Mouse (Mus musculus) hindbrain, postnatal 0 days (tissue): ENCODE measurements around the gene Rps12. TPM values are rescaled to one million over a fixed set of nuclear protein-coding genes. Genes with fewer than 3 reads are reported as not detected.

ENCODE experiments used
- ATAC-seq: fragments of 200-750 bp; cut with Nextera tagmentation; 2 replicates; pipeline ENCODE4 v1.8.0; 2017; ENCODE audit warnings: mild to moderate bottlenecking, moderate TSS enrichment, moderate library complexity
- DNase-seq: peaks from one replicate; pipeline ENCODE4 v3.0.0-alpha.2; 2015; ENCODE audit warnings: low spot score
- H3K27ac ChIP-seq: fragments of 300-500 bp; sonication (generic); 2 replicates; pipeline ENCODE4 v1.5.1; 2014; ENCODE audit warnings: mild to moderate bottlenecking
- H3K27me3 ChIP-seq: fragments of 300-500 bp; sonication (generic); 2 replicates; pipeline ENCODE4 v1.6.1; 2014; ENCODE audit warnings: low read length, mixed read lengths; ENCODE audit not compliant: insufficient read depth
- H3K36me3 ChIP-seq: fragments of 300-500 bp; sonication (generic); 2 replicates; pipeline ENCODE4 v1.6.1; 2014; ENCODE audit warnings: low read length, mixed read lengths; ENCODE audit not compliant: insufficient read depth
- H3K4me1 ChIP-seq: fragments of 300-500 bp; sonication (generic); 2 replicates; pipeline ENCODE4 v1.6.1; 2014; ENCODE audit warnings: antibody characterized with exemption, low read length, mixed read lengths; ENCODE audit not compliant: insufficient read depth
- H3K4me2 ChIP-seq: fragments of 300-500 bp; sonication (generic); 2 replicates; pipeline ENCODE4 v1.6.1; 2014; ENCODE audit warnings: low read depth, mild to moderate bottlenecking, low read length, moderate library complexity, mixed read lengths
- H3K4me3 ChIP-seq: fragments of 300-500 bp; sonication (generic); 2 replicates; pipeline ENCODE4 v1.5.1; 2014; ENCODE audit warnings: low read length
- H3K9ac ChIP-seq: fragments of 300-500 bp; sonication (generic); replicated peaks from 2 replicates; pipeline ENCODE4 v1.6.1; 2014; ENCODE audit warnings: mild to moderate bottlenecking, low read length, moderate library complexity, mixed read lengths
- H3K9me3 ChIP-seq: fragments of 300-500 bp; sonication (generic); 2 replicates; pipeline ENCODE4 v1.6.1; 2016; ENCODE audit warnings: low read length, mixed read lengths
- CTCF ChIP-seq: IDR thresholded peaks from 2 replicates; pipeline ENCODE4 v1.5.1; 2016; ENCODE audit warnings: antibody characterized with exemption, control low read depth, low read depth
- WGBS: fragments of 180-500 bp; shearing (Covaris S2); extraction: QIAGEN DNeasy Blood & Tissue Kit; methylation state at CpG from one replicate; pipeline ENCODE4 v1.1.7; 2014; 5-methylcytosine and 5-hydroxymethylcytosine counted together
- polyA plus RNA-seq: library from polyadenylated mRNA; unstranded; fragments of >200 nt; fragmentation: Nextera tagmentation; extraction: Ambion mirVana; gene quantifications from 2 replicates; pipeline ENCODE4 v1.2.1, GENCODE M21; 2015
- total RNA-seq: library from RNA; depleted of rRNA; stranded (reverse); fragments of >200 nt; gene quantifications from 2 replicates; pipeline ENCODE4 v1.2.3, GENCODE M21; 2014; rRNA removed

The Rps12 gene
- total RNA-seq (2,422 and 2,499 TPM in 2 replicates), polyA plus RNA-seq (130 and 135 TPM in 2 replicates)

DNA sequence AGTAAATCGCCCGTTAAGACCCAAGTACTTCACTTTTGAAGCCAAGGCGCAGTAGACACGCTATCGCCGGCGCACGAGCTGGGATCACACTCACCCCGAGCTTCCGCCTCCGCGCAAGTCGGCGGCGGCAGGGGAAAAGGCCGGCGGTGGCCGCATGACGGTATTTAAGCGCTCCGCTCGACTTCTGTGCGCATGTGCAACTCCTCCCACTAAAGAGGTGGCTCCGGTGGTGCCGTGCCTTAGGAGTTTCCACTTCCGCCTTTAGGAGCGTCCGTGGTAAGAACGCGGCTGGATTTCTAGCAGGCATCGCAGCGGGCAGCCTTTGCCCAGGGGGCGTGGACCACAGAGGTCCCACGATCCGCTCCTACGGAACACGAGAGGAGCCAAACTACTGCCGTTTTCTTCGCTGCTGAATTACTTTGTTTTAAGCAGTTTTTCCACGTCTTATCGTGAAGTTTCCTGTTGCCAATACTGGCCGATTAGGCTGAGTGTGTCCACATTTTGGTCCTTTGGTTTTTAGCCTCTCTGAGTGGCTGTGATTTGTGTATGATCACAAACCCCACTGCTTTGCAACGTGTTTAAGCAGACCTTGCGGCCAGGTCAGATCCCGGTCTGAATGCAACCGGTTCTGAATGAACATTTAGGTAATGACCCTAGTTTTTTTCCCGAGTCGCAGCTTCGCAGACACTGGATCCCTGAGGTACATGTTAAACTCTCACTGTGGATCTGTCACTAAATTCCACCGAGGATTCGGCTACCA is at the start of gene Rps12:
Rps12 (minus strand) TSS at position 214 of the 760 bp plus-strand sequence.
- no peaks in the 10 kb centered on the region for H3K9me3 ChIP-seq
- no peaks in the 10 kb centered on the region for H3K27me3 ChIP-seq
- TF ChIP-seq CTCF = peak; percentile 40
- DNase-seq (peak; percentile 100), ATAC-seq (peak; percentile 99)
- H3K4me2 ChIP-seq = peak within 1 kb of the TSS; percentile 90
- H3K4me1 ChIP-seq = peaks cover 8% of the 10 kb centered on the region
- peaks cover 8% of the 10 kb centered on the region; the same call in 1 of the 2 replicates for H3K36me3 ChIP-seq
- H3K27ac ChIP-seq = peak within 1 kb of the TSS; percentile 76
- peak within 1 kb of the TSS; percentile 57 for H3K4me3 ChIP-seq
- peak within 1 kb of the TSS; percentile 80 for H3K9ac ChIP-seq
- under 1% methylated on average over 51 of the region's 51 CpGs for WGBS

DNA sequence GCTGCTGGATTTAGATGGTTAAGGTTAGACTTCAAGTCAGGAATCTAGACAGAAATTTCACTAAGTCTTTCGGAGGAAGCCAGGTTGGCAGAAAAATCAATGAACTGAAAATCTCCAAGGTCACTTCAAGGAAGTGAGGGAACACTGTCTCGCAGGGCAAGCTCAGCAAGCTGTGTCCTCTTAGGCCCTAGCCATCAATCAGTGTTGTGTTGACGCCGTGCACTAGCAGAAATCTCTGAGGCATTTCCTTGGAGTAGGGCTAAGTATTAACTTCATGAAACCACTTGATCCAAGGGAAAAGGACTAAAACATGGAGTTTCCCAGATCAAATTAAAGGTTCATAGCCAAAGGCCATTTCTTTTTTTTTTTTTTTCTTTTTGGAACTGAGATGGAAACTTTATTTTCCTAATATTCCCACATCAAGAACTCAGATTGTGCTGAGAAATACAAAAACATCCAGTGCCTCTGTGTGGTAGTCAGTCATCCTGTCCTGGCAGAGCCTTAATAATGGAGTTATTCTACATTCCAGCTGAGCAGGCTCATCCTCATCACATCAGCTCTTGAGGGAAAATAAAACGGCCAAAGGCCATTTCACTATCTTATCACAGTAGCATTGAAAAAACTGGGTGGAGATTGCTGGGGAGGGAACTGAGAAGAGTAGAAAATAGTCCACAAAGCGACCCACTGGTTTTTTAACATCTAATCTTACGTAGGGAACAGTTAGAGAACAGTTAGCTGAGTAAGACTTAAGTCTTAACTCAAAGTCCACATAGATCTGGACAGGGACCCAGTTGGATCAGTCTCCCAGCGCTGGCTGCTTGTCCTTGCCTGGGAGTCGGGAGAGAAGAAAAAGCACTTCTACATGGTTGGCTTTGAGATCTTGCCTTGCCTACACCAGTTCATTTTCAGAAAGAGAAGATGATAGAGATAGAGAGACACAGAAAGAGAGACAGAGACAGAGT is 49.2 kb upstream of the Rps12 start:
- no peaks in the 10 kb centered on the region for H3K9me3 ChIP-seq
- no peak overlapping the region for H3K9ac ChIP-seq
- no peaks in the 10 kb centered on the region for H3K27me3 ChIP-seq
- WGBS = 79% methylated on average over 9 of the region's 9 CpGs
- no peaks in the 10 kb centered on the region for H3K4me1 ChIP-seq
- no peak for TF ChIP-seq CTCF
- H3K4me3 ChIP-seq = no peak overlapping the region
- no peak for ATAC-seq
- no peaks in the 10 kb centered on the region for H3K36me3 ChIP-seq
- no peak overlapping the region for H3K27ac ChIP-seq
- DNase-seq = no peak
- no peak overlapping the region for H3K4me2 ChIP-seq

DNA sequence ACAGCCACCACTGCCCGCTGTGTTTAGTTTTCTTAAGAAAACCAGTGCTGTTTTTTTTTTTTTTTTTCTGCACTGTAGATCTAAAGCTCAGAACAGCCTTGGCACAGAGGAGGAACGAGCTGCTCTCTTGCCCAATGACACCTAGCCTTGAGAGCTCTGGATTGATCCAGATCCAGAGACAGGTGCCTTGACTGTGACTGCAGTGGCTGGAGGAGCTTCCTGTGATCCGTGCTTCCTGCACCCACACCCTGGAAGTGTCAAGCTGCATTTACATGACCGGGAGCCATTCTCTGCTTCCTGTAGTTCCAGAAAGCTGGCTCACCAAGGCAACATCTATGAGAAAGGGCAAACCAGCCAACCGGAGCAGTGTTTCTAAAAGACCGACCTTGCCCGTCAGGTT is 39.4 kb upstream of the Rps12 start:
- Histone ChIP-seq H3K27ac (no peak overlapping the region), H3K27me3 (no peaks in the 10 kb centered on the region), H3K9ac (no peak overlapping the region), H3K36me3 (peaks cover 26% of the 10 kb centered on the region; the same call in 1 of the 2 replicates), H3K9me3 (no peaks in the 10 kb centered on the region), H3K4me2 (no peak overlapping the region), H3K4me1 (no peaks in the 10 kb centered on the region), H3K4me3 (no peak overlapping the region)
- no peak for TF ChIP-seq CTCF
- WGBS = 83% methylated on average over 7 of the region's 7 CpGs
- DNase-seq (no peak), ATAC-seq (no peak)

DNA sequence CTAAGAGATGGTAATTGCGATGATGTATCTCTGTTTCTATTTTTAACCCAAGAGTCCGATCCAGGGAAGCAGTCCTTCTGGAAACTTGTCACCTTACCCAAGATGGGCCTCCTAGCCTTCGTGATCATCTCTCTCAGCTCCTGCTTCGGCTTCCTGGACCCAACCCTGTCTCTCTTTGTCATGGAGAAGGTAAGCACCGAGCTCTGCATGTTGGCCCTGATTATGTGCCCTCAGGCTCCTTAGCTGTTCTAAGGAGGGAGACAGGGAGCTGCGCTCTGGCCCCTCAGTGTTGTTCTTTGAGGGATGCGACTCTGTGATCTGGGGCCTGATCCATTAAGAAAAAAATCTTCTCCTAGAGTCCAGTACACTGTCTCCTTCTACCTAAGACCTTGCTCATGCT is 29.2 kb upstream of the Rps12 start:
- WGBS = 93% methylated on average over 7 of the region's 7 CpGs
- Histone ChIP-seq H3K9me3 (no peaks in the 10 kb centered on the region), H3K36me3 (peaks cover 18% of the 10 kb centered on the region; the same call in 1 of the 2 replicates), H3K4me2 (no peak overlapping the region), H3K27ac (no peak overlapping the region), H3K4me1 (no peaks in the 10 kb centered on the region), H3K27me3 (no peaks in the 10 kb centered on the region), H3K9ac (no peak overlapping the region), H3K4me3 (no peak overlapping the region)
- ATAC-seq = no peak
- TF ChIP-seq CTCF = no peak
- no peak for DNase-seq

DNA sequence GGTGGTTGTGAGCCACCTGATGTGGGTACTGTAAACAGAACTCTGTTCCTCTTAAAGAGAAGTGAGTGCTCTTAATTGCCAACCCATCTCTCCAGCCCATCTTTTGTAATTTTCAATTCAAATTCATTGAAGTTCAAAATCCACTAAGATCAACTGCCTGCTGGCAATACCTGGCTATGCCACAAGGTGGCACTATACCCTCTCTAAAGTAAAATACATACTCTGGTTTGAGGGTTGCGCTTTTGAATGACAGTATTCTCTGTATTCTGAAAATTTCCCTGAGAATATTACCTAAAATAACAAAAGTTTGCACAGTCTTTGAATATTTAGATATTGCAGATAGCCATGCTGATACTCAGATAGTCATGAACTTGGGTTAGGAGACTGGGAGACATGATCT is 28.1 kb upstream of the Rps12 start:
- Histone ChIP-seq H3K4me1 (no peaks in the 10 kb centered on the region), H3K9ac (no peak overlapping the region), H3K9me3 (no peaks in the 10 kb centered on the region), H3K27me3 (no peaks in the 10 kb centered on the region), H3K4me3 (no peak overlapping the region), H3K4me2 (no peak overlapping the region), H3K27ac (no peak overlapping the region), H3K36me3 (peaks cover 15% of the 10 kb centered on the region; the same call in 1 of the 2 replicates)
- ATAC-seq (peak; percentile 50), DNase-seq (peak; percentile 91)
- peak; percentile 87 for TF ChIP-seq CTCF
- WGBS = 50% methylated on average over 1 of the region's 1 CpGs

DNA sequence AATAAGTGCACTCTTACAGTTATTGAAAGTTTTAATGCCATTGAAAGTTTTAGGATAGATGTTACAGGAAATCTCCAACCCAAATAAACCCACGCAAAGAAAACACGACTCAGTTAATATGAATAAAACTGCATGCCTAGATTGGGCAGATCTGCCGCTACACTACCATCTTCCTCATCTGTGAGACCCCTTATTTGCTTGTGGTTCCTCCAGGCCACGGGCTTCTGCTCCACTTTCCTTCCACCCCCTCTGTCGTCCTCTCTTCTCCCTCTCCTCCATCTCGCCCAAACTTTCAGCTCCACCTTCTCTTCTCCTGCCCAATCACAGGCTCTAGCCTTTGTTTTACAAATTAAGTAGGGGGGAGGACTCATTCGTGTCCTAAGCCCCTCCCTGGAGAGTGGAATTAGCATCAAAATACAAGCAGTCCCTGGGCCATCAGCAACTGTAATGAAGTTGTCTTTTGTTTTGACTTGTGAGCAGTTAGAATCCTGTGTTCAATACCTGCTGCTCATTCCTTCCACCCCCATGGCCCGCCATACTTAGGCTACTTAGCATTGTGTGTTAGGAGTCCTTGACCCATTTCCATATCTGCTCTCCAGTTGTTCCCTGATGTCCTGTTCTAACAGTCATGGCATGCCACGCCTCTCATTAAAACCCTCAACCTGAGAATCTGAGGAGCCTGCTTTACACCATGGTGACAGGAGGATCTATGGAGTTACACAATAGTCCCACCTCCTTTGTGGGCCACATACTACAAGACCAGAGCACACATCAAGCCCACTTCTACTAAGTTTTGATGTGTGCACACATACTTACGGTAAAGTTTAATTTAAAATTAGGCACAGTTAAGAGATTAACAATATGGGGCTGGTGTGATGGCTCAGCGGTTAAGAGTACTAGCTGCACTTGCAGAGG is 26.0 kb upstream of the Rps12 start:
- ATAC-seq (no peak), DNase-seq (no peak)
- no peak overlapping the region for H3K4me2 ChIP-seq
- H3K4me1 ChIP-seq = no peaks in the 10 kb centered on the region
- no peak overlapping the region for H3K4me3 ChIP-seq
- H3K36me3 ChIP-seq = peaks cover 5% of the 10 kb centered on the region; the same call in 1 of the 2 replicates
- TF ChIP-seq CTCF = no peak
- H3K27me3 ChIP-seq = no peaks in the 10 kb centered on the region
- H3K9me3 ChIP-seq = no peaks in the 10 kb centered on the region
- H3K9ac ChIP-seq = no peak overlapping the region
- no peak overlapping the region for H3K27ac ChIP-seq
- WGBS = 52% methylated on average over 11 of the region's 11 CpGs
